Mouse (Mus musculus) liver, embryonic 16.5 days (tissue): ENCODE results near the gene Cacng1. TPM values are rescaled to one million over a fixed set of nuclear protein-coding genes. Genes with fewer than 3 reads are reported as not detected.

ENCODE experiments used
- ATAC-seq: fragments of 200-750 bp; cut with Nextera tagmentation; 2 replicates; pipeline ENCODE4 v1.8.0; 2017; ENCODE audit warnings: low read depth, mild to moderate bottlenecking, moderate number of reproducible peaks, moderate library complexity
- H3K27ac ChIP-seq: fragments of 300-500 bp; sonication (generic); 2 replicates; pipeline ENCODE4 v1.5.1; 2014; ENCODE audit warnings: mild to moderate bottlenecking, low read length
- H3K27me3 ChIP-seq: fragments of 300-500 bp; sonication (generic); 2 replicates; pipeline ENCODE4 v1.6.1; 2014; ENCODE audit warnings: low read depth, low read length, mixed read lengths; ENCODE audit not compliant: control insufficient read depth, insufficient read depth
- H3K36me3 ChIP-seq: fragments of 300-500 bp; sonication (generic); 2 replicates; pipeline ENCODE4 v1.6.1; 2014; ENCODE audit warnings: mild to moderate bottlenecking; ENCODE audit not compliant: control insufficient read depth, insufficient read depth
- H3K4me1 ChIP-seq: fragments of 300-500 bp; sonication (generic); 2 replicates; pipeline ENCODE4 v1.6.1; 2014; ENCODE audit warnings: low read depth, low read length, mixed read lengths; ENCODE audit not compliant: control insufficient read depth
- H3K4me2 ChIP-seq: fragments of 300-500 bp; sonication (generic); 2 replicates; pipeline ENCODE4 v1.6.1; 2014; ENCODE audit warnings: low read depth, low read length, mixed read lengths
- H3K4me3 ChIP-seq: fragments of 300-500 bp; sonication (generic); 2 replicates; pipeline ENCODE4 v1.5.1; 2014; ENCODE audit warnings: low read depth, mild to moderate bottlenecking, low read length
- H3K9ac ChIP-seq: fragments of 300-500 bp; sonication (generic); 2 replicates; pipeline ENCODE4 v1.6.1; 2014; ENCODE audit warnings: low read depth, low read length
- H3K9me3 ChIP-seq: fragments of 300-500 bp; sonication (generic); replicated peaks from 2 replicates; pipeline ENCODE4 v1.6.1; 2016; ENCODE audit warnings: low read length; ENCODE audit not compliant: control insufficient read depth
- WGBS: fragments of 180-500 bp; shearing (Covaris S2); extraction: QIAGEN DNeasy Blood & Tissue Kit; methylation state at CpG from one replicate; pipeline ENCODE4 v1.1.7; 2014; ENCODE audit not compliant: insufficient replicate concordance; 5-methylcytosine and 5-hydroxymethylcytosine counted together
- polyA plus RNA-seq: library from polyadenylated mRNA; unstranded; fragments of >200 nt; fragmentation: Nextera tagmentation; extraction: Ambion mirVana; gene quantifications from 2 replicates; pipeline ENCODE4 v1.2.1, GENCODE M21; 2015

The Cacng1 gene
- polyA plus RNA-seq, 1 experiment from 2014 or later = 2.0 TPM

GRCm38 (mm10) chr11:107738418-107739099 is 22.2 kb upstream of the Cacng1 start:
- Histone ChIP-seq H3K4me3 (no peak overlapping the region), H3K27me3 (no peaks in the 10 kb centered on the region), H3K36me3 (no peaks in the 10 kb centered on the region), H3K9me3 (no peaks in the 10 kb centered on the region), H3K4me2 (no peak overlapping the region), H3K9ac (no peak overlapping the region), H3K27ac (no peak overlapping the region), H3K4me1 (no peaks in the 10 kb centered on the region)
- no peak for ATAC-seq
- WGBS = 59% methylated on average over 20 of the region's 20 CpGs

DNA sequence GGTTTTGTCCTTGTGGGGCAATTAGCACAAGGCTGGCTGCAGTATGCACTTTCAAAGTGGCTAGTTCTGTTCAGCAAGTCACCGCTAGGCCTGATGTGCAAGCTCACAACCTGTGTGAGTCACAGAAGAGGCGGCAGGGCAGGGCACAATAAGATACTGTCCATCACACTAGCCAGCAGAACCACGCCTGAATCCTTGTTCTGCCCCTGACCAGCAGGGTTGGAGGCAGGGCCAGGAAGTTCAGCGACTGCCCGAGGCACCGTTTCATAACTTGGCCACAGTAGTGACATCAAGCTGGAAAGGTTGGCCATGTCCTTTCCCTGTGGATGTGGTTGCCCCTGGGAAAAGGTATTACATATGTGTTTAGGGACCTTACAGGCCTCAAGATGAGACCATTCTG is 21.6 kb upstream of the Cacng1 start:
- ATAC-seq = no peak
- Histone ChIP-seq H3K9me3 (no peaks in the 10 kb centered on the region), H3K27ac (no peak overlapping the region), H3K27me3 (no peaks in the 10 kb centered on the region), H3K4me1 (no peaks in the 10 kb centered on the region), H3K36me3 (no peaks in the 10 kb centered on the region), H3K4me2 (no peak overlapping the region), H3K9ac (no peak overlapping the region), H3K4me3 (no peak overlapping the region)
- 66% methylated on average over 6 of the region's 6 CpGs for WGBS

DNA sequence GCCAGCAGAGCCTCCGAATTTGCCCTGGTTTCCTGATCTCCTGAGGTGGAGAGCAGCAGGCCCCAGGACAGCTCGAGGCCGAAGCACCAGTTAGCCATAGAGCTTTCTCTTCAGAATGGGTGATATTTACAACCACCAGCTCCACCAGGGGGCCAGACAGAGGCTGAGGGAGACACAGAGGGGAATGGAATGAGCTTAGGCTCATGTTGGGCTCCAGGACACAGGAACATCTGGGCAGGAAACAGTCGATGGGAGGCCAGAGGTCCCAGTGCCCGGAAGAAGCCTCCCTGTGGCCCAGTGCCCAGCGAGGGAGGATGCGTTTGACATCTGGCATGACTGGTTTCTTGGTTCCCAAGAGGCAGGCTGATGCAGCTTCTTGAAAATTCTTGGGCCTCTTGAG is 17.8 kb upstream of the Cacng1 start:
- 52% methylated on average over 7 of the region's 7 CpGs for WGBS
- Histone ChIP-seq H3K9me3 (no peaks in the 10 kb centered on the region), H3K4me3 (no peak overlapping the region), H3K27ac (no peak overlapping the region), H3K36me3 (no peaks in the 10 kb centered on the region), H3K27me3 (no peaks in the 10 kb centered on the region), H3K4me1 (no peaks in the 10 kb centered on the region), H3K9ac (no peak overlapping the region), H3K4me2 (no peak overlapping the region)
- no peak for ATAC-seq

DNA sequence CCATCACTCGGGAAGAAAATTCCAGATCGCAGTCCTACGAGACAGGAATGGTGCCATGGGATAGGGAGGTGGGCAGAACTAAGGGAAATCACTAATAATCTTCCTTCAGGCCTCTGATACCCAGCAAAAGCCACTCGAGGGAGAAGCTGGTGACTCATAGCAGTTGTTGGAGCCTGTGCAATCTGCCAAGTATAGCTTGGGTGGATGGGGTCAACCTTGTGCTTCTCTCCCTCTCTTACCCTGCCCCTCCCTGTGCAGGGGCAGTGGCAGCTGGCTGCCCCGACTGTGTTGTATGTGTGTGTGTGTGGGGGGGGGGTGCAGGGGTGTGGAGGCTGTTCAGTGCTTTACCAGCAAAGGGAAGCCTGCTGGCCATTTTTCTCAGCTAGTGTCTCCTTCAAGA is 15.2 kb upstream of the Cacng1 start:
- Histone ChIP-seq H3K4me2 (no peak overlapping the region), H3K27me3 (no peaks in the 10 kb centered on the region), H3K9ac (no peak overlapping the region), H3K27ac (no peak overlapping the region), H3K36me3 (no peaks in the 10 kb centered on the region), H3K9me3 (no peaks in the 10 kb centered on the region), H3K4me3 (no peak overlapping the region), H3K4me1 (no peaks in the 10 kb centered on the region)
- ATAC-seq = no peak
- WGBS = 51% methylated on average over 5 of the region's 5 CpGs

DNA sequence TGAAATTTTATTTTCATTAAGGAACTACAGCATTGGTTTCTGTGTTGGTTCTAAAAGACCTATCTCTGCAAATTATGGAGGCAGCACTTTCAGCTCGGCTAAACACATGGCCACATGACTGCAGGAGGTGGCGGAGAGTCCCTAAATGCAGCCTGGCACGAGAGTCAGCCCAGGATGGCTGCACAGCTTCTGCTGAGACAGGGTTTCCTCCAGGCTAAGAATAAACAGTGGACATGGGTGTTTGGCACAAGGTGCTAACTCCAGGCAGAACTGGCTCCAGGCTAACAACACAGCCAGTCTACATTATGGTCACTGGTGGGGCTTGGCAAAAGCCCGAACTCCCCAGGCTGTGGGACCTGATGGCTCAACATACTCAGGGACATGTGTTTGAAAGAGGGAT is 14.6 kb upstream of the Cacng1 start:
- no peaks in the 10 kb centered on the region for H3K36me3 ChIP-seq
- no peaks in the 10 kb centered on the region for H3K9me3 ChIP-seq
- no peak overlapping the region for H3K27ac ChIP-seq
- no peaks in the 10 kb centered on the region for H3K4me1 ChIP-seq
- no peaks in the 10 kb centered on the region for H3K27me3 ChIP-seq
- no peak overlapping the region for H3K4me2 ChIP-seq
- WGBS = 58% methylated on average over 4 of the region's 4 CpGs
- ATAC-seq = no peak
- no peak overlapping the region for H3K9ac ChIP-seq
- H3K4me3 ChIP-seq = no peak overlapping the region

- Histone ChIP-seq H3K9ac (no peak overlapping the region), H3K4me2 (no peak overlapping the region)
- 47% methylated on average over 7 of the region's 7 CpGs for WGBS
Observed at GRCm38 (mm10) chr11:107729141-107729540, 12.8 kb upstream of the Cacng1 start.

DNA sequence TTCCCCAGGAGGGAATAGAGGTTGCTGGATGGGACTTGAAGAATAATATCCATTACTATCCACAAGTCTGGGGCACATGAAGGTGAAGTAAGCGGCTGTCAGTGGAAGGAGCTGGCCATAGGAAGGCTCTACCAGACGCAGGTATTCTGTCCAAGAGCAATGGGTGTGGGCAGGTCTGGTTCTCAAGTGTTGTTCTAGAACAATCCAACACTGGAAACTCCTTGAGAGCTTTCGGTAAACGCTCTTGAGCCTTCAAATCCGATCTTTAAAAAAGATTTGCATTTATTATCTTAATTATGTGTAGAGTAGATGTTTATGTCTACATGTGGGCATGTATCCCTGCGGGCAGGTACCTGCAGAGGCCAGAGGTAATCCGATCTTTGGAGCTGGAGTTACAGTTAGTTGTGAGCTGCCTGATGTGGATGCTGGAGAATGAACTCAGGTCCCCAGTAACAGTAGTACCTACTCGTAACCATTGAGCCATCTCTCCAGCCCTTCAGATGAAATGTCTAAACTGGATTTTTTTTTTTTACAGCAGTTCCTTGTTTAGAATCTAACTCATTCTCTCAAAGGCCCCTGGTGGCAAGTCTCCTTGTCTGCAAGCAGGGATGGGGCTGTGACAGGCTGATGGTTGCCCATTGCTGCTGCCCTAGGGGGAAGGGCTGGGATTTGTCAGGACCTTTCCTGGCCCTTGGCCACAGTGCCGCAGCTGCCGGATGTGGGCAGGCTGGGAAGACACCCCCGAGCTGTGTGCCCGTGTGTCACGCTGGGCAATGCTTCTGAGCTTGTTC is 11.9 kb upstream of the Cacng1 start:
- Histone ChIP-seq H3K4me3 (no peak overlapping the region), H3K9me3 (no peaks in the 10 kb centered on the region), H3K27ac (no peak overlapping the region), H3K4me1 (no peaks in the 10 kb centered on the region), H3K4me2 (no peak overlapping the region), H3K9ac (no peak overlapping the region), H3K36me3 (no peaks in the 10 kb centered on the region), H3K27me3 (no peaks in the 10 kb centered on the region)
- ATAC-seq = no peak
- WGBS = 59% methylated on average over 13 of the region's 13 CpGs

More at GRCm38 (mm10) chr11:107729141-107729540, 12.8 kb upstream of the Cacng1 start:
- ATAC-seq = no peak
- no peaks in the 10 kb centered on the region for H3K9me3 ChIP-seq
- H3K4me1 ChIP-seq = no peaks in the 10 kb centered on the region
- H3K36me3 ChIP-seq = no peaks in the 10 kb centered on the region
- H3K27me3 ChIP-seq = no peaks in the 10 kb centered on the region
- no peak overlapping the region for H3K27ac ChIP-seq
- no peak overlapping the region for H3K4me3 ChIP-seq

DNA sequence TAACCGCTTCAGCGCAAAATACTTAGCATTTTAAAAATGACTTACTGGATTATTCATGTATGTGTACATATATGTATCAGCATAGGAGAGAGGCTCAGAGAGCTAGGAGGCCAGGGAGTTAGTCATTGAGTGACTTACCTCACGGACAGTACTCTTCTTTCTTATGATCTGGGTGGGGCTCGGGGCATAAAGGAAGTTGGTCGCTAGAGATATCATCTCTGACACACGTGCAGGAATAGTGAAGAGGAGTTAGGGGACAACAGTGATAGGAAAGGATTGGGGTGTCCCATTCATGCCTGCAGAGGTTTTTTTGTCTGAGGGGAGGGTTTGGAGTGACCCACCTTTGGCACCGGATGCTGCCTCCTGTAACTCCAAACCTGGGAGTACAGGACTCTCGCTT is 8.3 kb upstream of the Cacng1 start:
- no peaks in the 10 kb centered on the region for H3K36me3 ChIP-seq
- no peak overlapping the region for H3K9ac ChIP-seq
- H3K27me3 ChIP-seq = no peaks in the 10 kb centered on the region
- no peak overlapping the region for H3K4me2 ChIP-seq
- H3K27ac ChIP-seq = no peak overlapping the region
- WGBS = 52% methylated on average over 8 of the region's 8 CpGs
- H3K4me1 ChIP-seq = no peaks in the 10 kb centered on the region
- H3K9me3 ChIP-seq = no peaks in the 10 kb centered on the region
- H3K4me3 ChIP-seq = no peak overlapping the region
- ATAC-seq = no peak

DNA sequence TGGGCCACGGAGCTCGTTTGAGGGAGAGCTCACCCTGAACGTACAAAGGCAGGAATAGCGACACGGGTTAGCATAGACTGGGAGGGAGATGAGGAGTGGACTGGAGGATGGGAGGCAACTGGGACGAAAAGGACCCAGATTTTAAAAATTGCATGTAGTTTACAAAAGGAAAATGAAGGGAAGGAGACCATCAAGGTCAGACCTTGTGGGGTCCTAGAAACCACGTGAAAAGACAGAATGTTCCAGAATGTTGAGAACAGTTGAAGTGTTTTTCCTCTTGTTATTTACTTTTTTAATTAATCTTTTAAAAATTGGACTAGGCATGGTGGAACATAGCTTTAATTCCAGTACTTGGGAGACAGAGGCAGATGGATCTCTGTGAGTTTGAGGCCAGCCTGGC is 4.7 kb upstream of the Cacng1 start:
- H3K27me3 ChIP-seq = no peaks in the 10 kb centered on the region
- 69% methylated on average over 7 of the region's 7 CpGs for WGBS
- H3K4me1 ChIP-seq = no peaks in the 10 kb centered on the region
- no peak overlapping the region for H3K4me3 ChIP-seq
- no peaks in the 10 kb centered on the region for H3K9me3 ChIP-seq
- ATAC-seq = no peak
- no peak overlapping the region for H3K27ac ChIP-seq
- no peaks in the 10 kb centered on the region for H3K36me3 ChIP-seq
- H3K4me2 ChIP-seq = no peak overlapping the region
- H3K9ac ChIP-seq = no peak overlapping the region
